Mouse (Mus musculus) midbrain, embryonic 15.5 days (tissue): ENCODE data around the gene Gm47995. TPM values are rescaled to one million over a fixed set of nuclear protein-coding genes. Genes with fewer than 3 reads are reported as not detected.
"Not testable (repeated sequence)": the region's sequence is repeated elsewhere in the genome, so short reads cannot be mapped to it uniquely, and the experiment has no call there.

ENCODE experiments used
- ATAC-seq: fragments of 200-750 bp; cut with Nextera tagmentation; replicated peaks from 2 replicates; pipeline ENCODE4 v1.8.0; 2017; ENCODE audit warnings: moderate TSS enrichment
- H3K27ac ChIP-seq: fragments of 300-500 bp; sonication (generic); 2 replicates; pipeline ENCODE4 v1.5.1; 2015; ENCODE audit warnings: mild to moderate bottlenecking, inconsistent platforms
- H3K27me3 ChIP-seq: fragments of 300-500 bp; sonication (generic); replicated peaks from 2 replicates; pipeline ENCODE4 v1.6.1; 2015; ENCODE audit warnings: inconsistent platforms
- H3K36me3 ChIP-seq: fragments of 300-500 bp; sonication (generic); replicated peaks from 2 replicates; pipeline ENCODE4 v1.6.1; 2015; ENCODE audit warnings: inconsistent platforms
- H3K4me1 ChIP-seq: fragments of 300-500 bp; sonication (generic); 2 replicates; pipeline ENCODE4 v1.6.1; 2015; ENCODE audit warnings: inconsistent platforms
- H3K4me2 ChIP-seq: fragments of 300-500 bp; sonication (generic); 2 replicates; pipeline ENCODE4 v1.6.1; 2015; ENCODE audit warnings: inconsistent platforms, mild to moderate bottlenecking, moderate library complexity
- H3K4me3 ChIP-seq: fragments of 300-500 bp; sonication (generic); 2 replicates; pipeline ENCODE4 v1.5.1; 2015; ENCODE audit warnings: mild to moderate bottlenecking, inconsistent platforms
- H3K9ac ChIP-seq: fragments of 300-500 bp; sonication (generic); 2 replicates; pipeline ENCODE4 v1.6.1; 2015; ENCODE audit warnings: mild to moderate bottlenecking, inconsistent platforms
- H3K9me3 ChIP-seq: fragments of 300-500 bp; sonication (generic); 2 replicates; pipeline ENCODE4 v1.6.1; 2016; ENCODE audit warnings: inconsistent platforms
- WGBS: fragments of 180-500 bp; shearing (Covaris S2); methylation state at CpG from one replicate; pipeline ENCODE4 v1.1.7; 2015; ENCODE audit warnings: mixed read lengths; 5-methylcytosine and 5-hydroxymethylcytosine counted together
- polyA plus RNA-seq: library from polyadenylated mRNA; unstranded; fragments of >200 nt; fragmentation: Nextera tagmentation; extraction: Ambion mirVana; gene quantifications from 2 replicates; pipeline ENCODE4 v1.2.1, GENCODE M21; 2015

The Gm47995 gene
- polyA plus RNA-seq, 1 experiment from 2014 or later = not detected

DNA sequence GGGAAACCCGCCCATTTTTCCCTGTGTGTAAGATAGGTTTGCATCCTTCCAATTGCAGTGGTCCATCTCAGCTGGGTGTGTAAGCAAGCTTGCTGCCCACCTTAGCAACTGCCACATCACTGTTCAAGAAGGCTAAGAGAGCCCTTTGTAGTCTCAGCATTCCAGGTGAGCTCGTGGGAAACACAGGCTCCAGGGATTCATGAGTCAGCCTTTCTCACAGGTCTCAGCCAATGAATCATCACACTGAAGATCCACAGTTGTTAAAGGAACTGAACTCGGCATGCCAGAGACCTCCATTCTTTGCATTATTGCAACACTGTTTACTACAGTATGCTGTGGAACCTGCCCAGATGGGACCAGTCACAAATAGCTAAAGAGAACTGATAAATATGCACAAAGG is 29.6 kb upstream of the Gm47995 start:
- WGBS = 66% methylated on average over 3 of the region's 3 CpGs
- ATAC-seq = no peak
- no peak overlapping the region for H3K4me2 ChIP-seq

DNA sequence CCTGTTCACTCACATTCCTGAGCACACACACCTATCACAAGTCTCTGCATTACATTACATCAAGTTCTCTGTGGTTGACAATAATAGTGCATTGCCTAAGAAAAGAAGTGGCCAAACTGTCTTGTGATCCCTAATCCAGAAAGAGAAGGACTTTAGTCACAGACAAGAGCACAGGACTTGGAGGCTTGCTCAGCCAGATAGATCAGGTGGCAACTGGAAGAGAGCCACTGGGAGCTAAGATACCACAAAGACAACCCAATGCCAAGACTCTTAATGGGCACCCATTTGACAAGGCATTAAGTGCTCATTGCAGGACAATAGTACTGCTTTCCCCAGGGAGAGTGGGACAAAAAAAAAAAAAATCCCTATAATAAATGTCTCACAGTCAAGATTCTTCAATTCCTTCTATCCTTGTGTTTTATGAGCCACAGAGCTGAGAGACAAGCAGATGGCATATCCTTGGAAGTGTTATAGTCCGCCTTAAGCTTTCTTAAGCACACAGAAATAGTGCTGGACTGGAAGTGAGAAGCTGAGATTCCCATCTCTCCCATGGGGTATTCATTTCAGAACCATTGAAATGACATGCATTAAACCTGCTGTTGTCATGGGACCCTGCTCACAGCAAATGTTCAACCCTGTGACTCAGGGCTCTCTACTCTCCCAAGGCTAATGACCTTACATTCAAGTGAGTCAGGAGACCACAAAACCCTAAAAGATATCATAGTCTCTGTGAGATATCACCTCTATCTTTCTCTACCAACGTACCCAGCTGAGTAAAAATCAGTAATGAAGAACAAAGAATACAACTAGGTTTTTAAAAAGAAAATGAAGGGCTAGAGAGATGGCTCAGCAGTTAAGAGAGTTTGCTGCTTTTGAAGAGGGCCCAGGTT is 26.4 kb upstream of the Gm47995 start:
- Histone ChIP-seq H3K4me3 (no peak overlapping the region), H3K4me1 (peaks cover 15% of the 10 kb centered on the region), H3K9me3 (no peaks in the 10 kb centered on the region), H3K4me2 (no peak overlapping the region), H3K27ac (no peak overlapping the region), H3K27me3 (no peaks in the 10 kb centered on the region), H3K9ac (no peak overlapping the region), H3K36me3 (no peaks in the 10 kb centered on the region)
- no peak for ATAC-seq
- 77% methylated on average over 2 of the region's 2 CpGs for WGBS

More for the DNA sequence above, 29.6 kb upstream of the Gm47995 start:
- Histone ChIP-seq H3K27me3 (no peaks in the 10 kb centered on the region), H3K4me1 (peaks cover 20% of the 10 kb centered on the region), H3K9ac (no peak overlapping the region), H3K36me3 (no peaks in the 10 kb centered on the region), H3K9me3 (no peaks in the 10 kb centered on the region), H3K4me3 (no peak overlapping the region), H3K27ac (no peak overlapping the region)

DNA sequence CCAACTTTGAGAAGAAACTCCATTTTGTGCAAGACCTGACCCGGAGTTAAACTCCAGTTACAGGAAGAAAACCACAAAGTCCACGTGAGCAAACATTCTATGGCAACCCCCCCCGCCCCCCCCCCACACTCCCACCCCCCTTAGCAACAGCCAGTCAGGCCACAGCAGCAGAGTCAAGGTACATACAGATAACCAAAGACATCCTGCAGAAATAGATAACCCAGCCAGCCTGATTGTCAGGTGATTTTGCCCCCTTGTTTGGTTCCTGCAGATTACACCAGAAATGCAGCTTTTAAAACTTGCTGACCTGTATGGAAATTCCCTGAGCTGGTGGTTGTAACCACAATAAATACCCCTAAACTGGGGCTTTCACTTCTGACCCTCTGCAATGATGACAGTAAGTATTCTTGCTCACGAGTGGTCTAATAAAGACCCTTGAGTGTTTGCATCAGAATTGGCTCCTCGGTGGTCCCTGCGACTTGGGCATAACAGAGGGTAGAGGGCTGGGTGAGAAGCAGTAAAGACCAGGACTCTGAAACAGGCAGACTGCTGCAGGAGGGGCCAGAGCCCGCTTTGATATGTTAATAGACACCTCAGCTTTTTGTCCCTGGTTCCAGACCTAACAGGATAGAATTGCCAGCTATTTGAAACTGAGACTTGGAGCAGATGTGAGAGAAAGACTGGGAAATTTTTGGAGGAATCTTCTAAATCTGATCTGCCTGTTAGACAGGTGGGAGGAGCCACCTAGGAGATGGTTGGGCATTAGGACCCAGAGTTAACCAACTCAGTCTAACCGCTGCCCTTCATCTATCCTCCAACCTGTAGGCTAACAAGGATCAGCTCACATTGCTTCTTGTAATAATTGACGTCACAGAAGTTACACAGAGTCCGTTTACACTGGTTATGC is 21.0 kb upstream of the Gm47995 start:
- 3% methylated on average over 10 of the region's 10 CpGs for WGBS
- H3K4me3 ChIP-seq = peak overlapping the region; percentile 31
- no peak overlapping the region for H3K27ac ChIP-seq
- no peaks in the 10 kb centered on the region for H3K36me3 ChIP-seq
- no peak overlapping the region for H3K9ac ChIP-seq
- peak overlapping the region; percentile 45 for H3K4me2 ChIP-seq
- H3K9me3 ChIP-seq = no peaks in the 10 kb centered on the region
- H3K4me1 ChIP-seq = 0 out of 2 replicates have a peak, but pooled peaks cover 8% of the 10 kb centered on the region
- peak; percentile 90 for ATAC-seq
- H3K27me3 ChIP-seq = no peaks in the 10 kb centered on the region

DNA sequence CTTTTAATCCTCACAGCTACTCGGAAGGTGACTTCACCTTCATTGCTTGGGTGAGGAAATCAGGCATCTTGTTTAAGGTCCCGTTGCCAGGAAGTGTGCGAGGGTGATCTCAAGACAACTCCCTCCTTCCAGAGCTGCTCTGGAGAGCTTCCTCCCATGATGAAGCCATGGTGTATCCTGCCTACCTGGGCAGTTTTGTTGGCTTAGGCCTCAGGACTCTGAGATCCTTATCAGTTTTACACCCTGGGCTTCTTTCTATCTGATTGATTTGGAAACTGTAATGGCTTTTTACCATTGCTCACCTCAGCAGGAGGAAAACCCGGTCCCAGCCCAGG is 20.3 kb upstream of the Gm47995 start:
- H3K4me1 ChIP-seq = 0 out of 2 replicates have a peak, but pooled peaks cover 8% of the 10 kb centered on the region
- H3K27me3 ChIP-seq = no peaks in the 10 kb centered on the region
- no peaks in the 10 kb centered on the region for H3K36me3 ChIP-seq
- H3K4me3 ChIP-seq = peak overlapping the region; percentile 31
- 15% methylated on average over 4 of the region's 4 CpGs for WGBS
- H3K9me3 ChIP-seq = no peaks in the 10 kb centered on the region
- H3K27ac ChIP-seq = no peak overlapping the region
- ATAC-seq = peak; percentile 72
- peak overlapping the region; percentile 45 for H3K4me2 ChIP-seq
- no peak overlapping the region for H3K9ac ChIP-seq

DNA sequence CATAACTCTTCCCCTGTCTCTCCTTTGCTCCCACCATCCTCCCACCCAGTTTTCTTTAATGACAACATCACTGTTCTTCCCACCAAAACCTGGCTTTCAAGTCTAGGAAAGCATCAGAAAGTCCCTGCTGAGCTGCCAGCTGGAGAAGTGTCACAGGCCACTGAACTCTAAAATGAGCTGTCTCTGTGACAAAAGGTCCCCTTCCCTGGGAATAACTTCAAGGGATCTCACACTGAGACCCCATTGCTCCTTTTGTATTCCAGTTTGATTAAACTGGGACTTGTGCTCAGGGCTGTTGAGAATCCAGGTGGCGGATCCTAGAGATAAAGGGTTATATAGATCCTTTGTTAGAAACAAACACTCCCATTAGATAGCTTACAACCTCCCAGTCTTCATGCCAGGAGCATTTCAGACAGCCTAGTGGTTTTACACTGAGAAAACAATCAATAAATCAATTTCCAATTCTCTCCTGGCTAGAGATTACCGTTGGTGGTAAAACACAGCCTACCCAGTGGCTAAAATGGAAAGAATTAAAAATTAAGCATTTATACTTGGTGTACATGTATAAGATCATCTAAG is 19.7 kb upstream of the Gm47995 start:
- H3K9ac ChIP-seq = no peak overlapping the region
- H3K4me1 ChIP-seq = 0 out of 2 replicates have a peak, but pooled peaks cover 8% of the 10 kb centered on the region
- H3K9me3 ChIP-seq = no peaks in the 10 kb centered on the region
- no peak overlapping the region for H3K27ac ChIP-seq
- H3K27me3 ChIP-seq = no peaks in the 10 kb centered on the region
- 29% methylated on average over 2 of the region's 2 CpGs for whole genome bisulfite sequencing
- no peak; the same call in 1 of the 2 replicates for ATAC-seq
- H3K4me3 ChIP-seq = no peak overlapping the region
- no peaks in the 10 kb centered on the region for H3K36me3 ChIP-seq
- H3K4me2 ChIP-seq = no peak overlapping the region

DNA sequence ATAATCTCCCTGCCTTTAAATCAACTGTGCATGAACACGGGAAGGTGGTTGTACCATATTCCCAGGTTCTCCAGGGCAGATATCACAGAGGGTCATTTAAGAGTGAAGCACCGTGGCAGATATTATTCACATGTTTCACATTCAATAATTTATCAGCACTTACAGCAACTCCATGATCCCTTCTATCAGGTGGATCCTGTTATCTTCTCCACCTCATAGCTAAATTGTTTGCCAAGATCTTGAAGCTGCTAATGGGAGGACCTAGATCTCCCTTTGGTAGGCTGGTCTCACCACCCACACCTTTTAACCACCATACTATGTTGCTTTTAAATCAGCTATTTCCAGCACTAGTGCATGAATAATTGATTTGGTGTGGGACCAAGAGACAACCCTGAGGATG is 18.1 kb upstream of the Gm47995 start:
- Histone ChIP-seq H3K4me2 (no peak overlapping the region), H3K27ac (no peak overlapping the region), H3K4me1 (0 out of 2 replicates have a peak, but pooled peaks cover 8% of the 10 kb centered on the region), H3K36me3 (no peaks in the 10 kb centered on the region), H3K4me3 (no peak overlapping the region), H3K9ac (no peak overlapping the region), H3K27me3 (no peaks in the 10 kb centered on the region), H3K9me3 (no peaks in the 10 kb centered on the region)
- no peak for ATAC-seq
- WGBS = 63% methylated on average over 2 of the region's 2 CpGs

DNA sequence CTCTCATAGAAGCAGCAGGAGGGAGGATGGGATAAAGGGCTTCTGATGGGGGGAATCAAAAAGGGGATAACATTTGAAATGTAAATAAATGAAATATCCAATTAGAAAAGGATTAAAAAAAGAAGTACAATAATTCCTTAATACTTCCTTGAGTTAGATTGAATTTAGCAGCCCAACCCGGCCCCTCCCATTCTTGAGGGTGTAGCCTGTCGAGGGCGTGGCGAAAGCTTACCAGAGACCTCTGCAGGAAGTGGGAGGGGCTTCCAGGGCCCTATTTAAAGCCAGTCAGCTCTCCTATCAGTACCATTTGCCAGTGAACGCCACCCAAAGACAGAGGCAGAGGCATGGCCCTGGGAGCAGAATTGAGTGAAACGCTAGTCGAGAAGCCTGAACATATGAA is 16.0 kb upstream of the Gm47995 start, which contains the start of gene Gm47985:
Gene Gm47985 (plus strand): TSS at position 272 of the 400 bp plus-strand sequence.
- WGBS = 86% methylated on average over 1 of the region's 7 CpGs
- H3K9me3 ChIP-seq, H3K4me1 ChIP-seq, H3K4me2 ChIP-seq, H3K27ac ChIP-seq, H3K9ac ChIP-seq, ATAC-seq, H3K4me3 ChIP-seq, H3K27me3 ChIP-seq, H3K36me3 ChIP-seq: not testable (repeated sequence)

DNA sequence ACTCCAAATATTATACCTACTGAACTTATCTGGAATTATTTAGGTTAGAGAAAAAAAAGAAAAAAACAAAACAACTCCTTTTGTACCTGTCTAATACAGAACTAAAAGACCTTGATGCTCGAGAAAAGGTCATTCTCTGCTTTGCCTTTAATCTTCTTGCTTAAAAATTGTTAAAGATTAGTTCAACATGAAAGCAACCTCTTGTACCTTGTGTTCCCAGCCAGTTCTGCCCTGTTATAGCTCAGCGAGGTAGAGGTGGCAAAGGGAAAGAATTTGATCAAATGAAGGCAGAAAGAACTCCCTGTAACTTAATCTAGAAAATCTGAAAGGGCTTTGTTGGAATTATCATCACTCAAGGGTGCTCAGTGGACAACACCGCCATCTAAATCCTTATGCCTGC is 12.1 kb upstream of the Gm47995 start:
- H3K36me3 ChIP-seq, ATAC-seq, H3K27me3 ChIP-seq, H3K4me1 ChIP-seq, H3K9me3 ChIP-seq, H3K4me2 ChIP-seq, H3K27ac ChIP-seq, H3K9ac ChIP-seq, H3K4me3 ChIP-seq: not testable (repeated sequence)
- WGBS = 71% methylated on average over 3 of the region's 3 CpGs

DNA sequence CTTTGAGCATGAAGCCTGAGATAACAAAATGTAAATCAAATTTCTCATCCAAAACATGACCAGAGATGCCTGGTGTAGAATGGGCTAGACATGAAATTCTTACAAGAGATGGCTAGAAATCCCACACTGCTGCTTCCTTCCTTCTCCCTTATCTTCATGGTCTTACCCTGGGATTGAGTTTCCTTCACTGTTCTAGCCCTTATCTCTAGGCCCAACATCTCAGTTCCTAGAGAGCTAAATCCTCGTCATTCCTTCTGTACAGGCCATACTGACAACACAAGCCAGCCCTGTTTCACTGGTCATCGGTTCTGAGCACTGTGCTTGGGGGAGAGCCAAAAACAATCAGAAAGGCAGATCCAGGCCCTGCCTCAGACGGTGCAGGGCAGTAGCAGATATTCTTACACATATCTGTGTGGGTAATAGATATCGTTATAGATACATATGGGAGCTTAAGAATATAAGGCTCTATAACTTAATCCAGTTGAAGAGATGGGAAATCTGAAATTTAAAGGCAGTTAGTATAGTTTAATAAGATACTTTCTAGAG is 11.3 kb upstream of the Gm47995 start:
- H3K4me1 ChIP-seq, H3K9me3 ChIP-seq, H3K4me2 ChIP-seq, ATAC-seq, H3K36me3 ChIP-seq, H3K4me3 ChIP-seq, H3K27ac ChIP-seq, H3K27me3 ChIP-seq, H3K9ac ChIP-seq: not testable (repeated sequence)
- WGBS = 86% methylated on average over 4 of the region's 4 CpGs

DNA sequence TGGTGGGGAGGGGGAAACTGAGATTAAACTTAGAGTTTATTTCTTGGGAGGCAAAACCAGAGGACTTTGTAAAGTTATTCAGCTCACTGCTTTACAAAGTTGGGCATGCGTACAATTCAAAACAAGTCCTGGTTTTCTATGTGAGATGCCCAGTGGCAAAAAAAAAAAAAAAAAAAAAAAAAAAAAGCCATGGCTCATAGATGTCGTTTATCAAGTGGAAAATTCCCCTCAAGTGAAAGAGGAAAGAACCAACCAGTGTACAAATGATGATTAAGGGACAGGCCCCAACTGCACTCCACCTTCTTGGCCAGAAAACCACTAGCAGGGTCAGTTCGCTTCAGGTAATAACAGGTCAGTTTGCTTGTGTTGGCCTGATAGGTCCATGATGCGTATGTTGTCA is 9.8 kb upstream of the Gm47995 start:
- no peaks in the 10 kb centered on the region for H3K27me3 ChIP-seq
- ATAC-seq = no peak
- no peaks in the 10 kb centered on the region for H3K4me1 ChIP-seq
- no peak overlapping the region for H3K4me2 ChIP-seq
- WGBS = 90% methylated on average over 4 of the region's 4 CpGs
- H3K36me3 ChIP-seq = no peaks in the 10 kb centered on the region
- H3K9me3 ChIP-seq = no peaks in the 10 kb centered on the region
- no peak overlapping the region for H3K27ac ChIP-seq
- H3K9ac ChIP-seq = no peak overlapping the region
- no peak overlapping the region for H3K4me3 ChIP-seq

DNA sequence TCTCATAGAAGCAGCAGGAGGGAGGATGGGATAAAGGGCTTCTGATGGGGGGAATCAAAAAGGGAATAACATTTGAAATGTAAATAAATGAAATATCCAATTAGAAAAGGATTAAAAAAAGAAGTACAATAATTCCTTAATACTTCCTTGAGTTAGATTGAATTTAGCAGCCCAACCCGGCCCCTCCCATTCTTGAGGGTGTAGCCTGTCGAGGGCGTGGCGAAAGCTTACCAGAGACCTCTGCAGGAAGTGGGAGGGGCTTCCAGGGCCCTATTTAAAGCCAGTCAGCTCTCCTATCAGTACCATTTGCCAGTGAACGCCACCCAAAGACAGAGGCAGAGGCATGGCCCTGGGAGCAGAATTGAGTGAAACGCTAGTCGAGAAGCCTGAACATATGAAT is 6.2 kb upstream of the Gm47995 start, which contains the start of gene Gm8947:
Gene Gm8947 (plus strand): TSS at position 302 of the 400 bp plus-strand sequence.
- H3K9ac ChIP-seq, H3K4me1 ChIP-seq, H3K27ac ChIP-seq, ATAC-seq, H3K27me3 ChIP-seq, H3K4me2 ChIP-seq, H3K36me3 ChIP-seq, H3K4me3 ChIP-seq, H3K9me3 ChIP-seq: not testable (repeated sequence)
- 100% methylated on average over 1 of the region's 7 CpGs for WGBS

DNA sequence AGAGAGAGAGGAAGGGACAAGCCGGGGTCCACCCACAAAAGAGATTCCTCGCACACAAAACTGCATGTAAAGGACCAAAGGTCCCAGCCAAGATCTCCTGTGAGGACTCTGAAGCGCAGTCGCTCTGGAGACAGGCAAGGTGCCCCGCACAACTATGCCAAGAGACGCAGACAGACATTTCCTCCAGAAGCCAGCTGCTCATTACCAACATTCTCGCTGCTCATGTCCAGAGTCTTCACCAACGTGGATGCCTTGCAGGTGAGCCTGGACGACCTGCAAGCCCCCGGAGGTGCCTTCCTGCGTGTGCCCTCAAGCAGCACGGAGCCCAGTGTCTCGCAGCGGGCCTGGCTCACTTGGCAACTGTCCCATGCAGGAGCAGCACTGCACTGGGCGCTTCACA is 5.5 kb upstream of the Gm47995 start:
- WGBS = 92% methylated on average over 15 of the region's 15 CpGs
- H3K9me3 ChIP-seq = not testable (repeated sequence)

More for the DNA sequence above, 5.5 kb upstream of the Gm47995 start:
- H3K4me3 ChIP-seq, H3K27ac ChIP-seq, H3K4me1 ChIP-seq, H3K36me3 ChIP-seq, ATAC-seq, H3K4me2 ChIP-seq, H3K9ac ChIP-seq, H3K27me3 ChIP-seq: not testable (repeated sequence)
